Mouse (Mus musculus): ENCODE results near the gene Kcna3. TPM values are rescaled to one million over a fixed set of nuclear protein-coding genes. Genes with fewer than 3 reads are reported as not detected.

Kcna3 gene
- polyA plus RNA-seq, 1 experiment from 2014 or later, result 0.59 TPM

Other genes starting within 250 kb of the Kcna3 start
- gene Cd53, start 246.0 kb upstream of the Kcna3 start, polyA plus RNA-seq (2014; fragmentation: Nextera tagmentation; extraction: Ambion mirVana), result 7.4 and 8.2 TPM in 2 replicates
- not detected in 2 replicates for gene Olfr266, start 209.9 kb upstream of the Kcna3 start, polyA plus RNA-seq (2014; fragmentation: Nextera tagmentation; extraction: Ambion mirVana)
- gene Kcna2, start 65.0 kb downstream of the Kcna3 start, polyA plus RNA-seq (2014; fragmentation: Nextera tagmentation; extraction: Ambion mirVana), result 0.13 and 0.14 TPM in 2 replicates
- gene Kcna10, start 146.9 kb downstream of the Kcna3 start, polyA plus RNA-seq (2014; fragmentation: Nextera tagmentation; extraction: Ambion mirVana), result not detected in 2 replicates
- gene Cym, start 185.6 kb downstream of the Kcna3 start, polyA plus RNA-seq (2014; fragmentation: Nextera tagmentation; extraction: Ambion mirVana), result 2,615 and 2,827 TPM in 2 replicates
- gene A630076J17Rik, start 194.4 kb downstream of the Kcna3 start, polyA plus RNA-seq (2014; fragmentation: Nextera tagmentation; extraction: Ambion mirVana), result 1.2 and 1.3 TPM in 2 replicates
- not detected in 2 replicates for gene Prok1, start 203.5 kb downstream of the Kcna3 start, polyA plus RNA-seq (2014; fragmentation: Nextera tagmentation; extraction: Ambion mirVana)
- 196 and 201 TPM in 2 replicates for gene Lamtor5, start 242.7 kb downstream of the Kcna3 start, polyA plus RNA-seq (2014; fragmentation: Nextera tagmentation; extraction: Ambion mirVana)

All from stomach, embryonic 14.5 days (tissue).